ENCODE assay signal across 10 mouse cellular contexts in the genomic region with DNA sequence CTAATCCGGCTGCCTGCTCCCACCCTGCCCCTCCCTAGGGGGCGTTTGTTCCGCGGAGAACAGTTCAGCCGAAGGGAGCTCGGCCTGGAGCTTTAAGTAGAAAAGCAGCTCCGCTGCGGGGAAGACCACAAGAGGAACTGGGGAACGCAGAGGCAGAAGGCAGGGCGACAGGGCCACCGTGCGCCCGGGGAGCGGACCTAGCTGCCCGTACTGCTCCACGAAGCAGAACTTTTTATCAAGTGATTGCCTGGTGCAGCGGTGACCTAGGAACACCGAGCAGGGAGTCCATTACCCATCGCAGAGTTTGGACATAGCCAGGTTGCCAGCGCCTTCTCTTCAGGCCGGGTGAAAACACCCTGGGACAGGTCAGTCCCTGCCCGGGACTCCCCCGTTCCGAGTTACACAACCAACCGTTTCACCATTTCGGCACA. TPM values are rescaled to one million over a fixed set of nuclear protein-coding genes. Genes with fewer than 3 reads are reported as not detected.
DNase-seq lines count a peak whose midpoint lies in the region; ATAC-seq and TF ChIP-seq lines count a peak whose summit lies in the region.
"Had no signal": no experiment of that assay in that cellular context is flagged by ENCODE, and none has a peak within 500 bp of the region (broad histone marks: within the 10 kb centered on the region; RNA-seq: fewer than 3 reads in every experiment).

No protein-coding gene starts in this region.

- TF ChIP-seq CTCF in liver, embryonic 14.5 days (IDR thresholded peaks at IDR 0.05; ENCODE audit: low read depth) = no peak

- peak overlapping the region; percentile 77 for H3K27ac ChIP-seq in hindbrain, embryonic 10.5 days
- H3K27ac ChIP-seq in liver, embryonic 14.5 days = no peak overlapping the region
- no peak overlapping the region for H3K27ac ChIP-seq in neural tube, embryonic 12.5 days

- peak; percentile 20 for DNase-seq in cerebellum, adult 11-12 months
- DNase-seq in CD4-positive helper T cell, adult 2 months (ENCODE audit: low read depth, low spot score) = peak; percentile 37
- peak; percentile 72 for DNase-seq in embryo, embryonic 11 days
- DNase-seq in hindbrain, embryonic 10.5 days (ENCODE audit: low spot score) = peak; percentile 73
- DNase-seq in liver, embryonic 14.5 days (ENCODE audit: low read depth in 3 of 3, low spot score in 3 of 3) = no peak

- H3K9me3 ChIP-seq in hindbrain, embryonic 10.5 days = peaks cover 13% of the 10 kb centered on the region
- no peaks in the 10 kb centered on the region for H3K9me3 ChIP-seq in liver, embryonic 14.5 days (ENCODE audit: control insufficient read depth, low read length)
- H3K9me3 ChIP-seq in neural tube, embryonic 12.5 days = peaks cover 8% of the 10 kb centered on the region; the same call in 1 of the 2 replicates

- peak overlapping the region; percentile 55 for H3K4me3 ChIP-seq in hindbrain, embryonic 10.5 days
- 0 out of 4 replicates have a peak overlapping the region, but pooled peaks of 1 of the 2 experiments have one; percentile 2 for H3K4me3 ChIP-seq in liver, embryonic 14.5 days (ENCODE audit: insufficient read depth in 1 of 2, low read depth in 2 of 2, low read length in 2 of 2)
- peak overlapping the region; percentile 15 for H3K4me3 ChIP-seq in neural tube, embryonic 12.5 days

- WGBS in hindbrain, embryonic 10.5 days = under 1% methylated on average over 26 of the region's 26 CpGs
- under 1% methylated on average over 26 of the region's 26 CpGs for WGBS in liver, embryonic 14.5 days (ENCODE audit: insufficient replicate concordance)
- WGBS in neural tube, embryonic 12.5 days = under 1% methylated on average over 26 of the region's 26 CpGs

- H3K27me3 ChIP-seq in hindbrain, embryonic 10.5 days (ENCODE audit: insufficient read depth, poor library complexity, severe bottlenecking) = peaks cover 99% of the 10 kb centered on the region
- H3K27me3 ChIP-seq in liver, embryonic 14.5 days (ENCODE audit: control insufficient read depth, insufficient read depth, low read length) = peaks cover 65% of the 10 kb centered on the region
- H3K27me3 ChIP-seq in neural tube, embryonic 12.5 days (replicated peaks) = peaks cover 69% of the 10 kb centered on the region

- ATAC-seq in cerebellum, adult (ENCODE audit: insufficient number of reproducible peaks, low FRiP score, low TSS enrichment) = no peak
- no peak for ATAC-seq in liver, embryonic 14.5 days (ENCODE audit: insufficient read depth)
- no peak for ATAC-seq in neural tube, embryonic 12.5 days (ENCODE audit: low FRiP score, low read depth)
- ATAC-seq in megakaryocyte-erythroid progenitor cell, adult 5-6 weeks (replicated peaks; ENCODE audit: low FRiP score, low TSS enrichment, poor library complexity, severe bottlenecking) = no peak

- peaks cover 42% of the 10 kb centered on the region for H3K4me1 ChIP-seq in hindbrain, embryonic 10.5 days (replicated peaks)
- no peaks in the 10 kb centered on the region for H3K4me1 ChIP-seq in liver, embryonic 14.5 days (replicated peaks; ENCODE audit: control insufficient read depth in 2 of 2, insufficient read depth in 2 of 2, low read length in 1 of 2)
- peaks cover 36% of the 10 kb centered on the region for H3K4me1 ChIP-seq in neural tube, embryonic 12.5 days

- H3K4me2 ChIP-seq in liver, embryonic 14.5 days (ENCODE audit: low read depth) = peak overlapping the region; percentile 39
- H3K4me2 ChIP-seq in neural tube, embryonic 12.5 days (replicated peaks) = peak overlapping the region; percentile 71

- TF ChIP-seq EP300 in liver, embryonic 14.5 days (IDR thresholded peaks at IDR 0.05; ENCODE audit: low read depth) = no peak

- H3K9ac ChIP-seq in liver, embryonic 14.5 days (replicated peaks) = no peak overlapping the region
- no peak overlapping the region for H3K9ac ChIP-seq in neural tube, embryonic 12.5 days

- no peaks in the 10 kb centered on the region for H3K36me3 ChIP-seq in hindbrain, embryonic 10.5 days
- no peaks in the 10 kb centered on the region for H3K36me3 ChIP-seq in liver, embryonic 14.5 days (replicated peaks; ENCODE audit: control insufficient read depth, insufficient read depth, low read depth)
- no peaks in the 10 kb centered on the region for H3K36me3 ChIP-seq in neural tube, embryonic 12.5 days

RNA-seq across cellular contexts. Expression of a gene that starts 2.5 kb away (rescaled TPM):
- polyA plus RNA-seq in hindbrain, embryonic 10.5 days (2016; fragmentation: Nextera tagmentation; extraction: Ambion mirVana) = 8.9 and 16.9 TPM in 2 replicates
- 0.02 TPM in 1 of 2 replicates, not detected in the other for polyA plus RNA-seq in liver, embryonic 14.5 days (2012; rRNA removed)
- polyA plus RNA-seq in liver, embryonic 14.5 days (2014; fragmentation: Nextera tagmentation; extraction: Ambion mirVana) = not detected in 2 replicates
- 15.7 and 18.1 TPM in 2 replicates for polyA plus RNA-seq in neural tube, embryonic 12.5 days (2016; fragmentation: Nextera tagmentation; extraction: Ambion mirVana)
- not detected in 2 replicates for total RNA-seq in megakaryocyte-erythroid progenitor cell, adult 5-6 weeks (2014; fragmentation: Nextera tagmentation)
- not detected in 2 replicates for total RNA-seq in megakaryocyte-erythroid progenitor cell, adult 5-6 weeks (2017)
- polyA plus RNA-seq: C2C12; gonadal fat pad, adult 2 months had no signal

Comparison
In these comparisons a context has a peak if more than half of its experiments do, and no peak if none do; other contexts are left out.
1. DNase-seq: peak in cerebellum, adult 11-12 months (single experiment), CD4-positive helper T cell, adult 2 months (single experiment), embryo, embryonic 11 days (single experiment) and hindbrain, embryonic 10.5 days (single experiment); none in liver, embryonic 14.5 days (0 of 3).